Mouse (Mus musculus) small intestine, adult 2 months (tissue): ENCODE data around the gene Slc38a1. TPM values are rescaled to one million over a fixed set of nuclear protein-coding genes. Genes with fewer than 3 reads are reported as not detected.

ENCODE experiments used
- H3K27ac ChIP-seq: fragments of 200-500 bp; 2 replicates; pipeline ENCODE4 v1.5.1; 2012; ENCODE audit warnings: low read depth, low read length, control low read depth, inconsistent platforms; ENCODE audit not compliant: insufficient read depth
- H3K27me3 ChIP-seq: fragments of 200-500 bp; 2 replicates; pipeline ENCODE4 v1.6.1; 2012; ENCODE audit warnings: mild to moderate bottlenecking, moderate library complexity, low read length, inconsistent platforms; ENCODE audit not compliant: control insufficient read depth, insufficient read depth
- H3K36me3 ChIP-seq: fragments of 200-500 bp; 2 replicates; pipeline ENCODE4 v1.6.1; 2012; ENCODE audit warnings: mild to moderate bottlenecking, low read length, control low read depth, inconsistent platforms; ENCODE audit not compliant: control insufficient read depth, insufficient read depth
- H3K4me1 ChIP-seq: fragments of 200-500 bp; 2 replicates; pipeline ENCODE4 v1.6.1; 2012; ENCODE audit warnings: low read length, inconsistent platforms, mixed read lengths; ENCODE audit not compliant: control insufficient read depth, insufficient read depth, insufficient read length
- H3K4me3 ChIP-seq: fragments of 200-500 bp; 2 replicates; pipeline ENCODE4 v1.5.1; 2012; ENCODE audit warnings: low read depth, mild to moderate bottlenecking, control low read depth, inconsistent platforms, low read length, moderate library complexity
- CTCF ChIP-seq: fragments of 200-500 bp; IDR thresholded peaks from 2 replicates; pipeline ENCODE4 v1.5.1; 2012; ENCODE audit warnings: low read depth, mild to moderate bottlenecking, control low read depth, inconsistent platforms, low read length, moderate library complexity, mixed read lengths; ENCODE audit not compliant: insufficient replicate concordance, insufficient read length; ENCODE audit errors: extremely low read depth
- POLR2A ChIP-seq: fragments of 200-500 bp; IDR thresholded peaks from 2 replicates; pipeline ENCODE4 v1.6.1; 2012; ENCODE audit warnings: low read depth, mild to moderate bottlenecking, control low read depth, inconsistent platforms, low read length, moderate library complexity
- WGBS: fragments of 180-500 bp; shearing (Covaris S2); methylation state at CpG from one replicate; pipeline ENCODE4 v1.1.7; 2018; 5-methylcytosine and 5-hydroxymethylcytosine counted together
- polyA plus RNA-seq: library from polyadenylated mRNA; depleted of rRNA; stranded (reverse); fragments of >200 nt; gene quantifications from 2 replicates; pipeline ENCODE4 v1.2.3, GENCODE M21; 2012; rRNA removed

Gene Slc38a1
- polyA plus RNA-seq = 6.6 and 15.0 TPM in 2 replicates

DNA sequence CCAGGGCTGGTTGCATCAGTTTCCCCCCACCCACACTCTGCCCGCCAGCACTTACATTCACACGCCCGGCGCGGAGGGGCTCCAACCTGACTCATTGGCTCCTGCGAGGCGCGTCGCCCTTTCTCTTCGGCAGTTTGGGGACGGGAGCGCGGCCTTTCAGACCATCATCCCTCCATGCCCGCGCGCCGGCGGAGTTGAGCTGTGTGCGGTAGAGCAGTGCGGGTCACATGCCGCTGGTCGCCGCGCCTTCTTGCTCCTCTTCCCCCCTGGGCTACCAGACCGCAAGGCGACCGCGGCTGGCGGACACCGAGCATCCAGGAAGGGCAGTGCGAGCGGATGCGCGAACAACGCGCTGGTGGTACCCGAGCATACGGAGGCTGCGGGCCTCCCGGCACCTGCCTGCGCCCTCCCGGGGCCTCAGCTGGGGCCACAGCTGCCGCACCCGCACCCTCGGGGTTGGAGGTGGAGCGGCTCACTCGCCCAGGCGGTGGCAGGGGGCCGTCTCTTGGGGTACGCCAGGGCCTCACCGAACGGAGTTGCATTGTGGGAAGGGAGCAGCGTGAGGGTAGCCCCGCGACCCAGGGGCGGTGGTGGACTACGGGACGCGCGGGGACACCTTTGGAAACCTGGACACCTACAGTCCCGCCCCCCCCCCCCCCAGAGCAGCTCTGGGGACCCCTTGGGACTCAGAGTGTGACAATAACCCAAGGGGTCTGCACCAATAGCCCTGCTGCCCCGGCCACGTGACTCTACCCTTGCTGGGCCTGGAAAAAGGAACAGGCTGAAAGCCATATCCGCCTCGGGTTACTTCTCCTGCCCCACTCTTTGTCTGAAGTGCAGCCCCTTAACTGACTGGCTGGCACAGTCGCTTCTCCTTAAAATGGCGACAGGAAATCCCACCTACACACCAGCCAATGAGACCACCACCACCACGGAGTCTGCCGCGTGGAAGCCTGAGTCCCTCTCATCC, at the start of gene Slc38a1:
Gene Slc38a1, minus strand, starts transcription at position 478 of the 970 bp plus-strand sequence.
- 2% methylated on average over 70 of the region's 70 CpGs for WGBS

DNA sequence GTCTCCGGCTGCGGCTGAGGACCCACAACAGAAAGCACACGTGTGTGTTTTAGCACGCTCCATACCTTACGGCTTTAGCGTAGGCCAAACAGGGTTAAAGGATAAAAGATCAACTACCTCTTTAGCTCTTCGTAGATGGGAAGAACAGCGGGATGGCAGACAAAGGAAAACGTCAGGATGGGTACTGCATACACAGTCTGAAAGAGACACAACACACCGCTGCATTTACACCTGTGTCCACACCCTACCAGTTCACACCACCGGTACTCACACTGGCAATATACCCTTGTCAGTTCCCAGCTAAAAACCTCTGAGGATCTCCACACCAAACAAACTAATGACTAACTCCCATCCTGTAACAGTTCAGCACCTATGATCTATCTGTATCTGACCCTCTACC, 49.7 kb upstream of the Slc38a1 start:
- peaks cover 4% of the 10 kb centered on the region; the same call in 1 of the 2 replicates for H3K4me1 ChIP-seq
- H3K4me3 ChIP-seq = no peak overlapping the region
- no peaks in the 10 kb centered on the region for H3K27me3 ChIP-seq
- 91% methylated on average over 11 of the region's 11 CpGs for WGBS
- TF ChIP-seq CTCF (no peak), POLR2A (no peak)
- peaks cover 81% of the 10 kb centered on the region for H3K36me3 ChIP-seq
- no peak overlapping the region for H3K27ac ChIP-seq

More for the DNA sequence above, at the start of gene Slc38a1:
- Histone ChIP-seq H3K36me3 (no peaks in the 10 kb centered on the region), H3K4me3 (peak within 1 kb of the TSS; percentile 86), H3K4me1 (peaks cover 2% of the 10 kb centered on the region; the same call in 1 of the 2 replicates), H3K27ac (peak within 1 kb of the TSS; percentile 78), H3K27me3 (no peaks in the 10 kb centered on the region)
- TF ChIP-seq POLR2A (no peak; the same call in 1 of the 2 replicates), CTCF (no peak)

DNA sequence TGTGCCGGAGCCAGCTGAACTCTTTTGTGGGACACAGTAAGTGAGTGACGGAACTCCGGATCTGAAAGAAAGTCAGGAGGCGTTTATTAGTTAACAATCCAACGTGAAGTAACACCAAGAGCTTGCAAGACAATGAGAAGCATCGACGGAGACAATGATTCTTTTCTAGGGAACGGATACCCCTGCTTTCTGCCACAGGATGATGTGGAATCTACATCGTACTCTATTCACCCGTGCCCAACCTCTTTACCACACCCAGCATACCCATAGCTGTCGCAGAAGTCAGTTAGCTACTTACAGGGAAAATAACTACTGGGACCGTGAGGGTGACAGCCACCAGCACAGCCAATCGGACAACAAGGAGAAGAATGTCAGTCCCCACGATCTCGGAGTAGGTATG, 48.7 kb upstream of the Slc38a1 start:
- no peak overlapping the region for H3K27ac ChIP-seq
- H3K27me3 ChIP-seq = no peaks in the 10 kb centered on the region
- 89% methylated on average over 15 of the region's 15 CpGs for WGBS
- H3K4me3 ChIP-seq = no peak overlapping the region
- peaks cover 79% of the 10 kb centered on the region for H3K36me3 ChIP-seq
- no peaks in the 10 kb centered on the region for H3K4me1 ChIP-seq
- TF ChIP-seq CTCF = no peak
- no peak for TF ChIP-seq POLR2A

DNA sequence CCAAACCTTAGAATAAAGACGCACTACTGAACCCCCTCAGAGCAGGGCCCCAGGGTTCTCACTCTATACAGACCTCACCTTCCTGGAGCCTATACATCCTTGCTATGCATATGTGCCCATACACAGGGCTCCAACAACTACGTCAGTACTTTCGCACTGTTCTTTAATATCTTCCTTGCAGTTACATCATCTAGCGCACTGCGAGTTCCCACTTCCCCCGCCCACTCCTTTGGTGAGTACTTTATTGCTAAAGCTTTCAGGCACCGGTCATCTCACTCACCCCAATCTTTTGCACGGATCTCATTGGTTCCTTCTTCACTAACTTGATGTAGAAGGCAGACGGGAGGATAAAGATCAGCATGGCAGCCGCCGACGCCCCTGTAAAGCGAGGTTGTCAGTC, 48.1 kb upstream of the Slc38a1 start:
- peaks cover 76% of the 10 kb centered on the region for H3K36me3 ChIP-seq
- no peak overlapping the region for H3K4me3 ChIP-seq
- no peaks in the 10 kb centered on the region for H3K4me1 ChIP-seq
- whole genome bisulfite sequencing = 82% methylated on average over 13 of the region's 13 CpGs
- H3K27ac ChIP-seq = no peak overlapping the region
- TF ChIP-seq CTCF = no peak
- H3K27me3 ChIP-seq = no peaks in the 10 kb centered on the region

DNA sequence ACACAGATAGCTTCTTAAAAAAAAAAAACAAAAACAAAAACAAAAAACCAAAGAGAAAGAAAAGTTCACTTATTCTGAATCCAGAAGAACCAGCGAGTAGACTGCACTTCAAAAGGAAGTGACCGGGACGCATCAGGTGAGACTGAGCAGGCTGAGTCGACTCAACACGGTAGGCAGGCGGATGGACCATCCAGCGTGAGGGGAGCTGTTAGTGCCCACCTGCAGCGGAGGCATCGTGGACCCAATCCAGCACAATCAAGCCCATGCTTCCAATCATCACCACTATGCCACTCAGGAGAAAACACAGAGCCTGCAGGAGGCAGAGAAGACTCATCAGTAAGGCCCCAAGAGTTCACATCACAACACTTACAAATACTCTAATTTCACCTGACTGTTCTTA, 47.2 kb upstream of the Slc38a1 start:
- no peaks in the 10 kb centered on the region for H3K27me3 ChIP-seq
- no peak overlapping the region for H3K27ac ChIP-seq
- 0 out of 2 replicates have a peak, but pooled peaks cover 4% of the 10 kb centered on the region for H3K4me1 ChIP-seq
- WGBS = 86% methylated on average over 9 of the region's 9 CpGs
- peaks cover 69% of the 10 kb centered on the region for H3K36me3 ChIP-seq
- TF ChIP-seq CTCF = no peak
- no peak for TF ChIP-seq POLR2A
- no peak overlapping the region for H3K4me3 ChIP-seq

DNA sequence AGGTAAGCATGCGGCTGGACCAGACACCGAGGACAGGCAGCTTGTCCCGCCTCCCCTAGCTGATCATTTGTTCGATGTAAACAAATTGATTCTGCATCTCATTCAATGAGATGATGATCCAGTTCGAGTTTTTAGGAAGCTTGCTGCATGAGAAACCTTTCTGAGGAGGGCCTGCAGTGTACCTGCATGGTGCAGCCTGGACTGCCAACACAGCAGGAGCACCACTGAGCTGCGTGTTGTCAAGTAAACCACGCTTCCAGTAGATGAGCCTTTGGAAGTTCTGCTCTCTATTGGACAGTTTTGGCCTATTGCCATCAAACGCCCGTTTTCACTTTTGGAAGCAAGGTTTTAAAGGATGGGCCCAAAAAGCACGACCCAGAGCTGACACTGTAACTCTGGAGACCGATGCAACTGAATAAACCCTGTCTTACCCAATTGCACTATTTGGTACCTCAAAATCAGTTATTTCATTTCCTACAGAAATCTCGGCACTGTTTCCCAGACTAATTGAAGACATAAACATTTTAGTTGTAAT, 46.1 kb upstream of the Slc38a1 start:
- 80% methylated on average over 12 of the region's 12 CpGs for WGBS
- no peaks in the 10 kb centered on the region for H3K27me3 ChIP-seq
- H3K36me3 ChIP-seq = peaks cover 58% of the 10 kb centered on the region
- no peak overlapping the region for H3K4me3 ChIP-seq
- 0 out of 2 replicates have a peak, but pooled peaks cover 4% of the 10 kb centered on the region for H3K4me1 ChIP-seq
- no peak overlapping the region for H3K27ac ChIP-seq
- no peak for TF ChIP-seq CTCF
- no peak for TF ChIP-seq POLR2A

DNA sequence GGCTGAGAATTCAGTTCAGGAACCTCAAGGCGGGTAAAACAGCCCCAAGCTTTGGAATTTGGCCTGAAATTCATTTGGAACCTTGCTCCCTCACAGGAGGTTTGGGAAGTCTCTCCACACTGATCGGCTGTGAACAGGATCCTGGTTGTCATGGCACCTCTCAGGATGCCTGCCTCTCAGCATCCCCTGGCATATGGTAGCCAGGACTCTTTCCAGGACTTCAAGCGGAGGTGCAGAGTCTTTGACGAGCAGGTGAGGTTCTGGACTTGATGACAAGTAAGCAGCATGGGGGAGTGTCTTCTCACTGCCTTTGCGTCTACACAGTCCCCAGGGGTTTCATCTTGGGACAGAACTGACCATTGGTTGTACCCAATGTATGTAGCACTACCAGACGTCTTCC, 45.3 kb upstream of the Slc38a1 start:
- no peak overlapping the region for H3K4me3 ChIP-seq
- H3K27ac ChIP-seq = no peak overlapping the region
- 0 out of 2 replicates have a peak, but pooled peaks cover 4% of the 10 kb centered on the region for H3K4me1 ChIP-seq
- no peaks in the 10 kb centered on the region for H3K27me3 ChIP-seq
- WGBS = 79% methylated on average over 6 of the region's 6 CpGs
- peaks cover 50% of the 10 kb centered on the region for H3K36me3 ChIP-seq
- TF ChIP-seq POLR2A (no peak), CTCF (no peak)
